Mouse (Mus musculus) liver, embryonic 14.5 days (tissue): ENCODE results near the gene Cd5. TPM values are rescaled to one million over a fixed set of nuclear protein-coding genes. Genes with fewer than 3 reads are reported as not detected.

Experiments
- ATAC-seq: fragments of 200-750 bp; cut with Nextera tagmentation; 2 replicates; pipeline ENCODE4 v1.8.0; 2017; ENCODE audit warnings: moderate number of reproducible peaks, mild to moderate bottlenecking, moderate library complexity; ENCODE audit not compliant: insufficient read depth
- DNase-seq, 3 experiments: peaks; one replicate each; pipeline ENCODE4 v3.0.0-alpha.2; 2012 to 2013; ENCODE audit warnings: low read depth in 3 of 3, low spot score in 3 of 3
- H3K27ac ChIP-seq: fragments of 300-500 bp; sonication (generic); 2 replicates; pipeline ENCODE4 v1.5.1; 2014; ENCODE audit warnings: moderate library complexity, mild to moderate bottlenecking, control low read depth, inconsistent platforms
- H3K27me3 ChIP-seq: fragments of 300-500 bp; sonication (generic); 2 replicates; pipeline ENCODE4 v1.6.1; 2014; ENCODE audit warnings: mild to moderate bottlenecking, low read length, moderate library complexity; ENCODE audit not compliant: control insufficient read depth, insufficient read depth
- H3K36me3 ChIP-seq: fragments of 300-500 bp; sonication (generic); replicated peaks from 2 replicates; pipeline ENCODE4 v1.6.1; 2014; ENCODE audit warnings: low read depth; ENCODE audit not compliant: control insufficient read depth, insufficient read depth
- H3K4me1 ChIP-seq, 2 experiments: fragments of 200-500 bp in 1 of 2; fragments of 300-500 bp in 1 of 2; sonication (generic) in 1 of 2; replicated peaks; 2 replicates each; pipeline ENCODE4 v1.6.1; 2012 to 2014; ENCODE audit warnings: antibody characterized with exemption in 1 of 2, inconsistent platforms in 1 of 2, low read length in 1 of 2; ENCODE audit not compliant: control insufficient read depth in 2 of 2, insufficient read depth in 2 of 2
- H3K4me2 ChIP-seq: fragments of 300-500 bp; sonication (generic); 2 replicates; pipeline ENCODE4 v1.6.1; 2014; ENCODE audit warnings: low read depth, mild to moderate bottlenecking, control low read depth, moderate library complexity
- H3K4me3 ChIP-seq, 2 experiments: fragments of 200-500 bp in 1 of 2; fragments of 300-500 bp in 1 of 2; sonication (generic) in 1 of 2; 2 replicates each; pipeline ENCODE4 v1.5.1; 2012 to 2014; ENCODE audit warnings: low read depth in 2 of 2, low read length in 2 of 2, mild to moderate bottlenecking in 2 of 2, control low read depth in 1 of 2, inconsistent platforms in 1 of 2, moderate library complexity in 1 of 2; ENCODE audit not compliant: insufficient read depth in 1 of 2
- H3K9ac ChIP-seq: fragments of 300-500 bp; sonication (generic); replicated peaks from 2 replicates; pipeline ENCODE4 v1.6.1; 2014; ENCODE audit warnings: mild to moderate bottlenecking, control low read depth, moderate library complexity
- H3K9me3 ChIP-seq: fragments of 300-500 bp; sonication (generic); 2 replicates; pipeline ENCODE4 v1.6.1; 2016; ENCODE audit warnings: low read length, mixed read lengths; ENCODE audit not compliant: control insufficient read depth
- CTCF ChIP-seq: IDR thresholded peaks from 2 replicates; pipeline ENCODE4 v1.5.1; 2016; ENCODE audit warnings: antibody characterized with exemption, low read depth, control low read depth
- EP300 ChIP-seq: IDR thresholded peaks from 2 replicates; pipeline ENCODE4 v1.6.1; 2016; ENCODE audit warnings: antibody characterized with exemption, low read depth
- WGBS: fragments of 180-500 bp; shearing (Covaris S2); extraction: QIAGEN DNeasy Blood & Tissue Kit; methylation state at CpG from one replicate; pipeline ENCODE4 v1.1.7; 2014; ENCODE audit not compliant: insufficient replicate concordance; 5-methylcytosine and 5-hydroxymethylcytosine counted together
- polyA plus RNA-seq, 2 experiments: library from polyadenylated mRNA; depleted of rRNA in 1 of 2; stranded (reverse) in 1 of 2; unstranded in 1 of 2; fragments of >200 nt; fragmentation: Nextera tagmentation in 1 of 2; extraction: Ambion mirVana in 1 of 2; gene quantifications; 2 replicates each; pipeline versions ENCODE4 v1.2.1 to v1.2.3; 2012 to 2014

Cd5 gene
- polyA plus RNA-seq (2012; rRNA removed) (0.02 and 0.13 TPM in 2 replicates), polyA plus RNA-seq (2014; fragmentation: Nextera tagmentation; extraction: Ambion mirVana) (0.04 TPM in 1 of 2 replicates, not detected in the other)

GRCm38 (mm10) chr19:10738811-10739210 is at the start of gene Cd5:
Gene Cd5, minus strand, starts transcription at chr19:10739002.
- Histone ChIP-seq H3K36me3 (no peaks in the 10 kb centered on the region), H3K9ac (no peak within 1 kb of the TSS), H3K4me3 (no peak within 1 kb of the TSS), H3K9me3 (no peaks in the 10 kb centered on the region), H3K27me3 (no peaks in the 10 kb centered on the region), H3K4me1 (no peaks in the 10 kb centered on the region), H3K27ac (no peak within 1 kb of the TSS), H3K4me2 (no peak within 1 kb of the TSS)
- WGBS, result 30% methylated on average over 4 of the region's 4 CpGs
- no peak for ATAC-seq
- peak in 1 of 3 experiments; percentile 17 for DNase-seq
- TF ChIP-seq CTCF, result no peak

- Histone ChIP-seq H3K27ac (no peak overlapping the region), H3K4me3 (no peak overlapping the region), H3K9me3 (no peaks in the 10 kb centered on the region), H3K27me3 (no peaks in the 10 kb centered on the region), H3K4me1 (no peaks in the 10 kb centered on the region), H3K9ac (no peak overlapping the region), H3K36me3 (no peaks in the 10 kb centered on the region), H3K4me2 (no peak overlapping the region)
- 49% methylated on average over 9 of the region's 9 CpGs for WGBS
- DNase-seq (no peak), ATAC-seq (no peak)
- TF ChIP-seq CTCF (no peak), EP300 (no peak)
Measured at GRCm38 (mm10) chr19:10788242-10788641, 49.4 kb upstream of the Cd5 start.

GRCm38 (mm10) chr19:10787406-10787805 is 48.6 kb upstream of the Cd5 start:
- Histone ChIP-seq H3K36me3 (no peaks in the 10 kb centered on the region), H3K27ac (no peak overlapping the region), H3K27me3 (no peaks in the 10 kb centered on the region), H3K4me1 (no peaks in the 10 kb centered on the region), H3K9ac (no peak overlapping the region), H3K4me3 (no peak overlapping the region), H3K9me3 (no peaks in the 10 kb centered on the region), H3K4me2 (no peak overlapping the region)
- DNase-seq (no peak), ATAC-seq (no peak)
- TF ChIP-seq EP300 (no peak), CTCF (no peak)
- 55% methylated on average over 4 of the region's 4 CpGs for WGBS

- Histone ChIP-seq H3K9me3 (no peaks in the 10 kb centered on the region), H3K27me3 (no peaks in the 10 kb centered on the region), H3K36me3 (no peaks in the 10 kb centered on the region), H3K4me3 (no peak overlapping the region), H3K27ac (no peak overlapping the region), H3K9ac (no peak overlapping the region), H3K4me1 (no peaks in the 10 kb centered on the region), H3K4me2 (no peak overlapping the region)
- DNase-seq (no peak), ATAC-seq (no peak)
- WGBS, result 59% methylated on average over 6 of the region's 6 CpGs
- TF ChIP-seq EP300 (no peak), CTCF (no peak)
Measured at GRCm38 (mm10) chr19:10786753-10787152, 48.0 kb upstream of the Cd5 start.

GRCm38 (mm10) chr19:10784796-10785459 is 46.1 kb upstream of the Cd5 start:
- H3K4me2 ChIP-seq, result no peak overlapping the region
- H3K4me1 ChIP-seq, result no peaks in the 10 kb centered on the region
- no peak overlapping the region for H3K27ac ChIP-seq
- H3K36me3 ChIP-seq, result no peaks in the 10 kb centered on the region
- DNase-seq, result no peak
- TF ChIP-seq EP300, result no peak
- no peak for TF ChIP-seq CTCF
- no peaks in the 10 kb centered on the region for H3K9me3 ChIP-seq
- no peak for ATAC-seq
- no peak overlapping the region for H3K4me3 ChIP-seq
- WGBS, result 72% methylated on average over 10 of the region's 10 CpGs
- no peaks in the 10 kb centered on the region for H3K27me3 ChIP-seq
- no peak overlapping the region for H3K9ac ChIP-seq
